Mouse (Mus musculus): ENCODE measurements around the gene Agpat1.

GRCm38 (mm10) chr17:34645256-34645829 lies 41.3 kb downstream of the Agpat1 start:
- TF ChIP-seq POU5F1 (IDR thresholded peaks at IDR 0.05; ENCODE audit: borderline replicate concordance, low read length) (no peak), CTCF (conservative IDR thresholded peaks at IDR 0.05; ENCODE audit: low read length) (no peak)

Measured in E14TG2a.4 (cell line).